Mouse (Mus musculus) adrenal gland, adult 18-20 months (tissue): ENCODE measurements around the gene Gramd2. TPM values are rescaled to one million over a fixed set of nuclear protein-coding genes. Genes with fewer than 3 reads are reported as not detected.

Source experiments
- DNase-seq, 2 experiments: peaks; one replicate each; pipeline ENCODE4 v3.0.0; 2021 to 2022; ENCODE audit warnings: low spot score in 2 of 2
- total RNA-seq, 2 experiments: library from RNA; stranded (reverse); gene quantifications; 1 replicate in 1 of 2; 2 replicates in 1 of 2; pipeline ENCODE4 v1.2.3; 2021

Gene Gramd2
- total RNA-seq, 2 experiments from 2014 or later: 0.13 to 0.64 TPM

DNA sequence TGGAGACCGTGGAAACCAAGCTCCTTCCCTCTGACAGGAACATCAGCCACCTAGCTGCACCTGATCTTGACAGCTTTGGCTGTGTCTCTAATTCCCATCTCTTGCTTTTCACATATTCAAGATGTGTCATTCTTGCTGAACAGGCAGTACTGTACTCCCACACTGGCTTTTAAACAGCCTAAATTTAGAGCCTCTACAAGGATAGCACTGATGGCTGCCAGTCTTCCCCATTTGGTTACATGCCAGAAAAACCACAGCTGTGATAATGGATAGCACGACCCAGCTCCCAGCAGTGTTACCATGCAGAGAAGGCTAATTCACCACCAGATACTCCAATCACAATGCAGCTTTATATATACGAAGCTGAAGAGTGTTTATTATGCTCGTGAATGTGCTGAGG, 12.7 kb upstream of the Gramd2 start:
- no peak for DNase-seq

DNA sequence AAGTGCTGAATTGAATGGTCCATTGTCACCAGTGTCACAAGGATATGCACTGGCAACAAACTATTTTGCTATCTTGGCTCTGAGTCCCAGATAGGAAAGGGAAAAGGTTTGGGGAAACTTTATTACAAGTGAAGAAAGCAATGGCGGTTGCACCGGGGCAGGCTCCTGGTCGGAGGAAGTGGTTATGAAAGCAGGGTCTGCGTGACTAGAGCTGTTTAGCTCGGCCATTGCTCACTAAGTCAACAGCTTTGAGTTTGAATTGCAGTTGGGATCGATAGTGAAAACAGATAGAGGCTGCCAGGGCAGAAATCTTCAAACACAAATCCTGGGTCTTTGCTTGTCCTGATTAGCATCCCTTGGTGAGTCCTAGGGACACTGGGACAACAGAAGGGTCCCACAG, 12.0 kb upstream of the Gramd2 start:
- DNase-seq: no peak

DNA sequence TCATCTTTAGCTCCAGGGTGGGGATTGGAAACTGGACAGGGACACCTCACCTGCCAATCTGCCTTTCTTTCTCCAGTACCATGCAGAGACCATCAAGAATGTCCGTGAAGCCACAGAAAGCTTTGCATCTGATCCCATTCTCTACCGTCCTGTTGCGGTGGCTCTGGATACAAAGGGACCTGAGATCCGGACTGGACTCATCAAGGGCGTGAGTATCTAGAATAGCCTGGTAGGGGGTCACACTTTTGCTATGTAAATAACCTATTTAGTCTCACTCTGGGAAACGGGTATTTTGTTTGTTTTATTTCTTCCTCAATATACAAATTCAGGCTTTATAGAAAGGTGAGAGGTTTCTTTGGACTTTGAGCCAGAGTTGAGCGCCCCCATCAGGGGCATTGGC, 11.5 kb upstream of the Gramd2 start:
- DNase-seq: no peak

DNA sequence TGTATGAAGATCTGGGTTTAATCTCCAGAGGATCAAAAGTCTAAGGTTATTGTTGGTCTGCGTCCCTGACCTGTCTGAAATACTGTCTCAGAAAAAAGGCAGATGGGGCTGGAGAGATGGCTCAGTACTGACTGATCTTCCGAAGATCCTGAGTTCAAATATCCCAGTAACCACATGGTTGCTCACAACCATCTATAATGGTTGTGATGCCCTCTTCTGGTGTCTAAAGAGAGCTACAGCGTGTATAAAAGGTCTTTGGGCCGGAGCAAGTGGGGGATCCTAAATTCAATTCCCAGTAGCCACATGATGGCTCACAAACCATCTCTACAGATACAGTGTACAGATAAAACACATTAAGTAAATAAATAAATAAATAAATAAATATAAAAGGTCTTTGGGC, 10.8 kb upstream of the Gramd2 start:
- no peak for DNase-seq

DNA sequence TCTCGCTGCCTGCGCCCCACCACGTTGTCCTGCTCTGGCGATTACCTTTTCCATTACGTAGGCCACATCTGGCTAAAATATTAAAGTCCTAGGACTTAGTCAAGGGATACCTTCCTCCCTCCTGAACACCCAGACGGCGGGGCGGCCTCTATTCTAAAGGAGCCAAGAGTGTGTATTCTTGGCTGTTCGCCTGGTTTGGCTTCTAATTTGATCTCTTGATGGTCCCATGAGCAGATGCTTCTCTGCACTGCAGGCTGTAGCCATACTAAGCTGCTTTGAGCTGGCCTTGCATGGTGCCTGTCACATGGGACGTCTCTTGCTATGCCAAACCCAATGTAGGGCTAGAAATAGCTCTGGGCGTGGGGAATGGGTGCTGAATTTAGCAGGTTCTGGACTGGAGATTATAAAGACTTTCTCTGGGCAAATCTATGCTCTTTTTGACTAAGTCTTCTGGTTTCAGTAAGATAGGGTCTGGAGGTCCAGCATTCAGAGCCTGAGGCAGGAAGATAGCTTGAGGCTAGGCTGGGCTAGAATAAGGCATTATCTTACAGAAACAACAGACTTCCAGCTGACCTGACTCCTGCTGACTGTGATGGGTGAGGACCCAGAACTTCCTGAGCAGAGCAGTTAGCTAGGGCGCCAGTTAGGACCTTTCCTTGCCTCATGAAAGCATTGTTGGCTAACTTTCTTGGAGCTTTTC, 7.6 kb upstream of the Gramd2 start:
- DNase-seq: no peak

DNA sequence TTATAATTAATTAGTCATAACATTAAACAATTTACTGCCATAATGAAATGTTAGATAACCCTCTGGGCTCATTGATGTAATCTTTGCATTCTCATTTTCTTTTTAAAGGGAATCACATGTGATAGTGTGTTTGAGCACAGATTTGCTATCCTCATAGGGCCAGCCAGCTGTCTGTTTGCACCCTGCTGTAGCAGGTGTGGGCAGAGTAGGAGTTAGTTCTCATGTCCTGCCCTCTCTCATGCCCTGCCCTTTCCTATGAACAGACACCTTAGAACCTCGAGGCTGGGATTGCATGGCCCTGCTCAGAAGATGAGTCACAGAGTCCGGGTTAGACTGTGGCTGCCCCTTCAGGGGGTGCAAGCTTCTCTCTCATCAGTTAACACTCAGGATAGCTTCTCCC, 6.5 kb upstream of the Gramd2 start:
- no peak for DNase-seq

DNA sequence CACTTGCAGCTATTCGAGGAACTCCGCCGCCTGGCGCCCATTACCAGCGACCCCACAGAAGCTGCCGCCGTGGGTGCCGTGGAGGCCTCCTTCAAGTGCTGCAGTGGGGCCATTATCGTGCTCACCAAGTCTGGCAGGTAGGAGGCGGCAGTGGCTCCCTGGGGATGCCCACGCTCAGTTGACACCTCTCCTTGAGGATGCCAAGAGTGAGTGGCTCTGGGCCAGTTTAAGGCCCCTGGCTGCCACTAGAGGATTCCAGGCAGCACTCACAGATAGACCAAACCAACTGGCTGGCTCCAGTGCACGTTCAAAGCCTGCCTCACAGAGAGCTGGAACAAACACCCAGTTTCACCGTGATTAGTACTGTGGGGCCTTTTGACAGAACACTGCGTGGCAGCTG, 4.3 kb upstream of the Gramd2 start:
- DNase-seq: no peak

DNA sequence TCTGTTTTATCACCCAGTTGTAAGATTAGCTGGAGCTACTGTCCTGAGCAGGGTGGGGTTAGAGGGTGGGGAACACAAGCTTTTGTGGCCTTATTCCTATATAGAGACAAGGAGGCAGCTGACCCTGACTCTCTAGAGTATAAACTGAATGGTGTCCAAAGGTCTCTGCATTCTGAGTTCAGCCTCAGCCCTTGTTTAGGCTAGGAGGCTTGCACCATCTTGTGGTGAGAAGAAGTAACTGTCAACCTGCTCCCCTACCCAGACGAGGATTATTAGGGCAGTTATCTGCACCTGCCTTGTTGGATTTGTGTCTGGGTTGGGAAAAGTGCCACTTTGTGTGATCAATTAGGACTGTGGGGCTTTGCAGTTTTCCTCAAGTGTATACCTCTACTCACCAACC, 1.6 kb upstream of the Gramd2 start:
- no peak for DNase-seq

DNA sequence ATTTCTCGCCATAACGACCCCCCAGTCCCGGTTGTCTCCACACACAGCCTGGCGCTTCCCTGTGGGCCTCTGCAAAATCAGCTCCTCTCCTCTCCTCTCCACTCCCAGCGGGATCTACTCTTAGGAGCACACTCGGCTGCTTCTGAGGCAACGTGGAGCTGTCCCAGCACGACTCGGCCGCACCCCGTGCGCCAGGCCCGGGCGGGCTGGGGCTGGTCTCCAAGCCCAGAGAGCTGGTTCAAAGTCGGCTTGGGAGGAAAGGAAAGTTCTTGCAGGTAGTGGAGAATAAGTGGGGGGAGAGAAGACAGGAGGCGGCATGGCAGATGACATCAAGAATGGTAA, 561 bp downstream of the Gramd2 start:
- no peak for DNase-seq

DNA sequence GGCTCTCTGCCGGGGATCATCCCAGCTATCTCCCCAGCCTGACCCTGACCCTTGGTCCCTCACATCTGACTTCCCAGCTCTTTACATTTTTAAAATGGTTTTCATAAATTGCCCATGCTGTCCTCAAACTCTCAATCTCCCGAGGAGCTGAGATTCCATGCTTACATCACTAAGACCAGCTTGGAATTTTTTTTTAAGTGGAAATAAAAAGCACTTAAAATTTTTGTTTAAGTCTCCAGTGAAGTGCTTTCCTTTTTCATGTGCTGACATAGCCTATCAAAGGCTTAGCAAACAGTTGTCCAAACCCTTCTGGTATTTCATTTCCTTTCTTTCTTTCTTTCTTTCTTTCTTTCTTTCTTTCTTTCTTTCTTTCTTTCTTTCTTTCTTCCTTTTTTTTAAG, 4.1 kb downstream of the Gramd2 start:
- no peak for DNase-seq

DNA sequence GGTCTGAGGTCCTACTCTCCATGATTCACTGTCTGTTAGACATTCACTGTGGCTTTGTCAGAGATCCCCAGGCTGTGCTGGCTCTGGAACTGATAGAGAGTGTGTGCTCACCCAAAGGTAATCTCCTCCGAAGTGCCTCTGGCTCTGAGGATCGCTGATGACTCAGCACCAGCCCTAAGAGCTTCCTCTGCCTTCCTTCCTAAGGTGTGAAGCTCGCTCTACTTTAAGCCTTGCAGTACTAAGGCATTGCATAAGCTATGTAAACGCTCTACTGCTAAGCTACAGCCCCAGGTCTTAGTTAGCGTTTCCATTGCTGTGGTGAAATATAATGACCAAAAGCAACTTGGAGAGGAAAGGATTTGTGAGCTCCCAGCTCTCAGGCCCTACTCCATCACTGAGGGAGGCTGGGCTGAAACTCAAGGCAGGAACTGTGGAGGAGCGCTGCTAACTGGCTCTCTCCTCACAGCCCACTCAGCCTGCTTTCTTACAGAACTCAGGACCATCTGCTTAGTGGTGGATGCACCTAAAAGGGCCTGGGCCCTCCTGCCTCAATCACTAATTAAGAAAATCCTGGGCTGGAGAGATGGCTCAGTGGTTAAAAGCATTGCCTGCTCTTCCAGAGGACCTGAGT, 7.6 kb downstream of the Gramd2 start:
- DNase-seq: no peak

DNA sequence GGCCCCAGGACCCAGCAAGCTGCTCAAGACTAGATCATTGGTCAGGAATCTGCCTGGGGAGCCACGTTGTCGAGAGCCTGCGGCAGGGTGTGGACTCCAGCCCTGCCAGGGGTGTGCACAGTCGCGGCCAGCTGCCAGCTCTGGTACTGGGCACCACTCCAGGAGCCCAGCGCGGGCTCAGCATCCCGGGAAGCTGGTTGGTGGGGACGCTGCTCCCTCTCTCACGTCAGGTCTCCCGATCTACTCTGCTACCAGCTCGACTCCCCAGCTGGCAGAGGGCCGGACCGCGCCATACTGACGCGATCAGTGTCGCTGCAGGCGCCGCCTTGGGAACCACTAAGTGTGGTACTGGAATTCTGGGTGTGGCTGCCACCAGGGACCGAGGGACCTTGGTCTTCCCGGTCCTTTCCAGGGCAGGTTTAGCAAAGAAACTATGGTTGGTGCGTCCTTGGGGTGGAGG, 11.7 kb downstream of the Gramd2 start:
- DNase-seq: peak; percentile 63 to 69

DNA sequence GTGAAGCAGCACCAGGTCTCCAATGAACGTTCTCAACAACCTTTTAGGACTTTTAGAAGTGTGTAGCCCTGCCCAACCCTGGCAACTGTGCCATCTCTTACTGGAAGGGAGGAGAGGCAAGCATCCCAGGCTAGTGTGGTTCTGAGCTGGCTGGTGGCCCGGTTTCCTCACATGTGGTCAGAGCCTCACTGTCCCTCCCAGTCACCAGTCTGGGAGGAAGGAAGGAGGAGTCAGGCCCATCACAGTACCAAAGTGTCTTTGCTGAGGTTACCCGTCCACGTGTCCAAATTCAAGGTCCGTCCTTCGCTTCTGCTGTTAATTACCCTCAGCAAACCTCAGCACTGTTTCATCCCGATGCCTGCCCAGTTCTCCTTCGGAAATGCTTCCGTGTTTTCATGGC, 12.2 kb downstream of the Gramd2 start:
- peak in 1 of 2 experiments; percentile 13 for DNase-seq

DNA sequence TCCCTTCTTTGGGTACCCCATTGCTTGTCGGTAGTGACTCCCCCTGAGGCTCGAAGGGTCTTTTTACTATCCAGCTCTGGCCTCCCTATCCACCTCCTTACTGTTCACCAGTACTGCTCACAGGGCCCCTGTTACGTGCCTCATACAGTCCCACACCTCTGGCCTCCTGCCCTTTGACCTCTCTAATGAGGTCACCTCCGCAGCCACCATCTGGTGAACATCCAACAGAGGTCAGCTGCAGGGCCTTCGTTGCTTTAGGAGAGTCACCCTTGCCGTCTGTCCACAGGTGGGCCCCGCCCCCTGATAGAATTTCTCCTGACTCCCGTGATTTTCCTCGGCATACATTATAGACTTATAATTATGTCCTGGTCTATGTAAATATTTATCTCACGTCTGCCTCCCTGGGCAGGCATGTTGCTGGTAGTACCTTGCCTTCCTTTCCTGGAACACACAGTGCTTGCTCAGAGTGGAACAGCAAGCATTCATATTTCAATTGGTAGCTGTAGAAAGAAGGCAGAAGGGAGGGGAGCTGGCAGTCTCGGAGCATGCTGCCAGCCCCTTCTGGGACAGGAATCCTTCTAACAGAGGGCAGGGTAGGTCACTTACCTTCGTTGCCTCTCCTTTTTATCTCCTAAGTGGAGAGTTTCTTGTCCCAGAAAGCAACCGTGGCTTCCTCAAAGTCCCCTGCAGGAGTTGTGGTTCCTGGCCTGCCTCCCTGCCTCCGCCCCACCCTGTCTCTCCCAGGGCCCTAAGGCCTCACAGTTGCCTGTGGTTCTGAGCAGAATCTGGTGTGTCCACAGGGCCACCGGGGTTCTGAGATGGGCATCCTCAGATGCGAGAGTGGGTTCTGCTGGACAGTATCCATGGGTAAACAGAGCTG, 14.9 kb downstream of the Gramd2 start:
- no peak for DNase-seq

DNA sequence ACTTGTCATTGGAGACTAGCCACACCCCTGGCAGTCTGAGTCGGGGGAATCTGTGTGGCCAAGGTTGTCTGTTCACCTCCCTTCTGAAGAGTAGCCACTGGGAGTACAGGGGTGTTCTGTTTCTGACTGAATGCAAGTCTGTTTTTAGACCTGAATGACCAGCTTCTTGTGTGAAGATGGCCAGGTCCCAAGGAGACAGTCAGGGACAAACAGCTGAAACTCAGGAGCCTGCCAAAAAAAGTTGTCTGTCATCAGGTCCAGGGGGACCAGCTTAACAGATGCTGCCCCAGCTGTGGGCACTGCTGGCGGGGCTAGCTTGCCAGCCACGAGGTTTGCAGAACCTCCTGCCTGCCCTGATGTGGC, 15.5 kb downstream of the Gramd2 start:
- no peak for DNase-seq

DNA sequence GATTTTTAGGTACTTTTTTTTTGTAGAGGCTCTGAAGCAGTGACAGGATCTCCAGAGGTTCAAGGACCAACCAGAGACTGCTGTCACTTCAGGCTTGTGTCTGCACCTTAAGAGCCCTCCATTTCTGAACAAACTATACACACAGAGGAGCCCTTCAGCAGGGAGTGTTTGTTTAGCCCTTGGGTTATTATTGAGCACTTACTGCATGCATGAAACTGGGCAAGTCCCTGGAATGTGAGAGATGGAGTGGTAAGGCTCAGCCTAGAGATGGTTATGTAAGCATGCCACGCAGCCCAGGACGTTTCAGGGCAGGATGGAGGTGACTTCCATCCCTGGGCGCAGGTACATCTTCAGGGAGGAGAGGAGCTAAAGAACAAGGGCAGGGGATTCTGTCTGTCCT, 16.4 kb downstream of the Gramd2 start:
- no peak for DNase-seq

DNA sequence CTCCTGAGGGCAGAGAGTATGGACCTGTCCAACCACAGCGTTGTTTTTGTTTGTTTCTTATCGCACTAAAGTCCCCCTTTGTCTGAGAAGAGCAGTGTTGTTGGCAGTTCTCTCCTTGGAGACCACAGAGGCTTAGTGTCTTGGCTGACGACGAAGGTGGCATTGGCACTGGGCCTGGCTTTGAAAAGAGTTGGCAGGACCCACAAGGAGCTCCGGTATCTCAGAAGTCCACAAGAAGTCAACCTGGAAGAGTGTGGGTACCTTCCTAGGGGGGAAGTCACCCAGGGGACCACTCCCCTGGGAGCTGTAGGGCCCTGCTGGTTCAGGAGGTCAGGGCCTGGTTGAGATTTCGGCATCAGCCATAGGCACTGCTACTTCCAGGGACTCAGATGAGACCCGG, 21.1 kb downstream of the Gramd2 start:
- no peak for DNase-seq

DNA sequence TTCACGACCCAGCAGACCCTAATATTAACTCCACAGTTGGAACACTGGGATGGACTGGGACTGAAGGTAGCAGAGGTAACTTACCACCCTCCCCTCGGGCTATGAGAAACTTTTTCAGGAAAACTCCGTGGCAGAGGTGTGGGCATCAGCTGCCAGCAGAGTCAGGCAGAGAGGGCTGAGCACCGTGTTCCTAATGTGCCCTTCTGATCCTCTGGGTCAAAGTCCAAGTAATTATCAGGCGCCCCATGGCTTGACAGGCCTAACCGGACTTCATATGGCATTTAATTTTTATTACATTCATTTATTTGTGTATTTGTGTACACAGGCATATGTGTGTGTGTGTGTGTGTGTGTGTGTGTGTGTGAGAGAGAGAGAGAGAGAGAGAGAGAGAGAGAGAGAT, 23.2 kb downstream of the Gramd2 start:
- DNase-seq: no peak

DNA sequence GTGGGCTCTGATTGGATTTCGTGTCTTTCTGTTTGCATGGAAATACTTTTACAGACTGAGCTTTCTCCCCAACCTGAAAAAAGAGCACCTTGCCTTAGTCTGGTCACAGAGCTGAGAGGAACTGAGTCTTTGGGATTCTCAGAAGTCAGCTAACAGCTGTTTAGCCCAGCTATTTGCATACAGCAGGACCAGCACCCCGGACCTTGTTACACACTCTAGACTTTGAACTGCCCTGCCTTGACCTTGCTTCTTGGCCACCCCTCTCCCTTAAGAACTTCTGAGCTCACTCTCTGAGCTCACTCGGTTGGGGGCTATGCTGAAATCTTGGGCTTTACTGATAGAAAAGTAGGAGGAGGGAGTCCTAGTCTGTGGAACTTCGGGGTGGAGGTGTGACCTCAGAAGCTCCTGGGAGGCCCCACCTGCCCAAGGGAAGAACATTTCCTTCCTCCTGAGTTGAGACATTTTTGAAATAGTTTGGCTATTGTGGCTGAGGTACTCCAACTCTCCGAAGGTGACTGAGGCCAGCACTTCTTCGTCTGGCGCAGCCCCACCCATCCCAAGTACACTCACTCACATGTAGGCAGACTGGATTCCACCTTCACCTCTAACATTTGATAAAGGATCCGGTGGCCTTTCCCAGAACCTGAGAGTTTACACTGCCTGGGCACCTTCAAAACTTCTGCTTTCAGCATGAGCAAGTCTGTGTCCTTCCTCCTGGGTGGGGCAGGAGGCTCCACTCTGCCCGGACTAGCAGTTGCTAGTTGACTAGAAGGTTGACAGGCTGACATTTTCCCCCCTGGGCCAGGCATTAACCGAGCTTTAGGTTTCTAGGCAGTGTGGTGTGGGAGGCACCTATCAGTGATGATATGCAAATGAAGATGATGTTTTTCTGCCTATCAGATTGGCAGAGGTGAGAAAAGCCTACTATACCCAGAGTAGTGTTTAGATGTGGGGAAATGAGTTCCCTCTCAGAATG, 27.2 kb downstream of the Gramd2 start:
- DNase-seq: no peak

DNA sequence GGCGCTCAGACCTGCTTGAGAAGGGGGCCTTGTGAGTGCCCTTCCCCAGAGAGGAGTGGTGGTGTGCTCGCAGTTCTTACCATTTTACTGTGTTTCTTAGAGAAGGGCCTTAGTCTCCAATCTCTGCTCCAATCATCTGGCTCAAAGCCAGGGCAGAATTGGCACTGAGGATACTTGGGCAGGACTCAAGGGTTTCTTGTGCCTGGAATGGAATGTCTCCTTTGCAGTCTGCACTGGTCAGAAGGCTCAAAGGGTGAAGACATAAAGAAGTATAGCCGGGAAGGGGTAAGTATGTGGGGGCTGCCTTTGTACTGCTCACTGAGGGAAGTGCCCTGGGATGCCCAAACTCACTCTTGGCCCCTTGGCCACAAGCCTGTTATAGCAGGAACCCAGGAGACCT, 29.3 kb downstream of the Gramd2 start:
- no peak for DNase-seq

DNA sequence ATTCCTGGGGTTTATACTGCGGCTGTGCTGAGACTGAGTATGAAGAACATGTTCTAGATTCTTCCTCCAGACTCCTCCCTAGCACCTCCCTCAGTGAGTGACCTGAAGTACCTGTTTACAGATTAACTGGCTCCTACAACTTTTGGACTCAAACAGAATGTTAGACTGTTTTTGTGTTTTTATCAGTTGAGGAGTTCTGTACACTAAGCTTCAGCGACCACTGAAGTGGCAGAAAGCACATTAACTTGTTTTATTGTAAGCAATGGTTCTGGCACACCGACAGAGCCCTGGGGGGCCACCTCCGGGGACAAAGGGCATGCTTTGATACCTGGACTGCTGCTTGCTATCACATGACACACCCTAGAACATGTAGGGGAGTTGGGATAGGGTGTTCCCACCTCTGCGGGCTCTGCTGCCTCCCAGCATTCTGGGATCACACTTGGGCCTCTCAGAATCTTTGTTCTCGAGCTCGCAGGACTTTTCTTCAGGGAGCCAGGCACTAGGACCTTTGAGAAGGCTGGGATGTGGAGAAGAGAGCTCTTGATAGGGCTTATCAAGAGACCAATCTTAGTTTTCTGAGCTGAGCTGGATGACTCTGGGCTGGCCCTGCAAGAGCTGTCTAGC, 36.4 kb downstream of the Gramd2 start:
- DNase-seq: no peak
